Mouse (Mus musculus) telencephalon, adult 2 months (tissue): ENCODE data around the gene Magi1.
"Not testable (repeated sequence)": the region's sequence is repeated elsewhere in the genome, so short reads cannot be mapped to it uniquely, and the experiment has no call there.

Experiments used
- DNase-seq: peaks from one replicate; pipeline ENCODE4 v3.0.0-alpha.2; 2011; ENCODE audit warnings: low read depth, low spot score

Magi1 gene

GRCm38 (mm10) chr6:93661139-93661538 lies 622.6 kb downstream of the Magi1 start:
- peak; percentile 89 for DNase-seq

DNA sequence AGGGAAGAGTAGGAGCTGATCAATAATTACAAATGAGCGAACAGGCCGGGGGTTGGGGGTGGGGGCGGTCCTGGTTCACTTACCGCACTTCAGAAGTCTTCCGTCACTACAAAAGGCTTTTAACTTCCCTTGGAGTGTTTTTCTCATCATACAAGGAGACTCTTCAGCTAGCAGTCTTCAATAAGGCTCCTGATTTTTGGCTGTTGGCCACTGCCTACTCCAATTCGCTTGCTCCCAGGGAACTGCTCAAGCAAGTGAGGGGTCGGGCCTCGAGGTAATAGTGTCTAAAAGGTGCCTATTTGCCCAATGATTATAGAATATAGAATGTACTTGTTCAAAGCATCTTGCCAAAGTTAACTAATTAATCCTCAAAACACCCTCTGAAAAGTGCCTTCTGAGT lies 624.2 kb downstream of the Magi1 start:
- no peak for DNase-seq

- no peak for DNase-seq
These were observed 626.3 kb downstream of the Magi1 start for GRCm38 (mm10) chr6:93657187-93657974.

- peak; percentile 41 for DNase-seq
These were observed 635.0 kb downstream of the Magi1 start for GRCm38 (mm10) chr6:93648581-93649230.

GRCm38 (mm10) chr6:93629735-93630291 lies 653.9 kb downstream of the Magi1 start:
- not testable (repeated sequence) for DNase-seq

- DNase-seq, result no peak
These were observed 656.5 kb downstream of the Magi1 start for GRCm38 (mm10) chr6:93627200-93627599.
